Comparison of ENCODE assay signal across 15 mouse cellular contexts in the genomic region with DNA sequence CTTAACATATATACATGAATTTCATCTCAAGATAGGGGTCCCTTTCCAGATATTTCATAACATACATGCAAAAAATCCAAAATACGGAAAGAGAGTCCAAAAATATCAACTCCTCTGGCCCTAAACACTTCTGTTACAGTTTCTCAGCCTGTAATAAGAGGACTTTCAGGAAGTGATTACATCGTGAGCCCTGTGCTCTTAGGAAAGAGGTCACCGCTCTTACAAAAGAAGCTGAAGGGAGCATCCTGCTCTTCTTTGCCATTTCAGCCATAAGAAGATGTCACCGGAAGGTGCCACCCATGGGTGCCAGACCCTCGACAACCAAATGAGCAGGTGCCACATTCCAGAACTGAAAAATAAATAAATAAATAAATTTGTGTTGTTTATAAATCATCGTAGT.
"Had no signal": no experiment of that assay in that cellular context is flagged by ENCODE, and none has a peak within 500 bp of the region (broad histone marks: within the 10 kb centered on the region; RNA-seq: fewer than 3 reads in every experiment).

No protein-coding gene starts in this region.

- H3K4me1 ChIP-seq: neural tube, embryonic 15.5 days; stomach, embryonic 15.5 days had no signal

- DNase-seq: retina, postnatal 1 day; right cerebral cortex, adult 18-20 months; right cerebral cortex, postnatal 14 days; right cerebral cortex, postnatal 25 days; right cerebral cortex, postnatal 4 days; spleen, adult 18-20 months; thymus, adult 18-20 months; thymus, adult 2 months; thymus, postnatal 14 days; thymus, postnatal 25 days; thymus, postnatal 36 days; thymus, postnatal 4 days had no signal

- H3K4me3 ChIP-seq: neural tube, embryonic 15.5 days; stomach, embryonic 15.5 days had no signal

- H3K27ac ChIP-seq: neural tube, embryonic 15.5 days; stomach, embryonic 15.5 days; stomach, postnatal 0 days had no signal

- H3K27me3 ChIP-seq: stomach, embryonic 15.5 days had no signal

- H3K4me2 ChIP-seq: neural tube, embryonic 15.5 days; stomach, embryonic 15.5 days had no signal

- H3K9ac ChIP-seq: neural tube, embryonic 15.5 days; stomach, embryonic 15.5 days had no signal

- H3K9me3 ChIP-seq: neural tube, embryonic 15.5 days; stomach, embryonic 15.5 days had no signal

- H3K36me3 ChIP-seq: neural tube, embryonic 15.5 days; stomach, embryonic 15.5 days had no signal
